Mouse (Mus musculus) hindbrain, embryonic 14.5 days (tissue): Measurements from ENCODE around the gene Odf3. TPM values are rescaled to one million over a fixed set of nuclear protein-coding genes. Genes with fewer than 3 reads are reported as not detected.

ENCODE experiments used
- ATAC-seq: fragments of 200-750 bp; cut with Nextera tagmentation; 2 replicates; pipeline ENCODE4 v1.8.0; 2017; ENCODE audit warnings: moderate number of reproducible peaks, mild to moderate bottlenecking, moderate TSS enrichment, moderate library complexity; ENCODE audit not compliant: low FRiP score
- DNase-seq: peaks from one replicate; pipeline ENCODE4 v3.0.0-alpha.2; 2015; ENCODE audit warnings: low spot score
- H3K27ac ChIP-seq: fragments of 300-500 bp; sonication (generic); 2 replicates; pipeline ENCODE4 v1.5.1; 2014; ENCODE audit warnings: mild to moderate bottlenecking, moderate library complexity
- H3K27me3 ChIP-seq: fragments of 300-500 bp; sonication (generic); 2 replicates; pipeline ENCODE4 v1.6.1; 2014; ENCODE audit warnings: mild to moderate bottlenecking, low read length, mixed read lengths; ENCODE audit not compliant: control insufficient read depth, insufficient read depth
- H3K36me3 ChIP-seq: fragments of 300-500 bp; sonication (generic); replicated peaks from 2 replicates; pipeline ENCODE4 v1.6.1; 2014; ENCODE audit not compliant: control insufficient read depth, insufficient read depth
- H3K4me1 ChIP-seq: fragments of 300-500 bp; sonication (generic); replicated peaks from 2 replicates; pipeline ENCODE4 v1.6.1; 2014; ENCODE audit warnings: antibody characterized with exemption, low read length, mixed read lengths; ENCODE audit not compliant: control insufficient read depth, insufficient read depth
- H3K4me2 ChIP-seq: fragments of 300-500 bp; sonication (generic); replicated peaks from 2 replicates; pipeline ENCODE4 v1.6.1; 2014; ENCODE audit warnings: mild to moderate bottlenecking, moderate library complexity
- H3K4me3 ChIP-seq: fragments of 300-500 bp; sonication (generic); replicated peaks from 2 replicates; pipeline ENCODE4 v1.5.1; 2014; ENCODE audit warnings: mild to moderate bottlenecking, low read length
- H3K9ac ChIP-seq: fragments of 300-500 bp; sonication (generic); 2 replicates; pipeline ENCODE4 v1.6.1; 2014
- H3K9me3 ChIP-seq: fragments of 300-500 bp; sonication (generic); 2 replicates; pipeline ENCODE4 v1.6.1; 2016; ENCODE audit warnings: low read length; ENCODE audit not compliant: control insufficient read depth
- WGBS: fragments of 180-500 bp; shearing (Covaris S2); extraction: QIAGEN DNeasy Blood & Tissue Kit; methylation state at CpG from one replicate; pipeline ENCODE4 v1.1.7; 2014; 5-methylcytosine and 5-hydroxymethylcytosine counted together
- polyA plus RNA-seq: library from polyadenylated mRNA; unstranded; fragments of >200 nt; fragmentation: Nextera tagmentation; extraction: Ambion mirVana; gene quantifications from 2 replicates; pipeline ENCODE4 v1.2.1, GENCODE M21; 2014

The Odf3 gene
- polyA plus RNA-seq, 1 experiment from 2014 or later, result not detected

- H3K4me3 ChIP-seq, result no peak overlapping the region
- no peak overlapping the region for H3K9ac ChIP-seq
- no peak for ATAC-seq
- DNase-seq, result no peak
- no peak overlapping the region for H3K27ac ChIP-seq
- peaks cover 27% of the 10 kb centered on the region for H3K4me1 ChIP-seq
- peaks cover 48% of the 10 kb centered on the region for H3K36me3 ChIP-seq
- no peaks in the 10 kb centered on the region for H3K9me3 ChIP-seq
- H3K27me3 ChIP-seq, result no peaks in the 10 kb centered on the region
- H3K4me2 ChIP-seq, result no peak overlapping the region
- WGBS, result 95% methylated on average over 18 of the region's 18 CpGs
Observed at GRCm38 (mm10) chr7:140854483-140854882, 6.9 kb downstream of the Odf3 start.

- Histone ChIP-seq H3K27me3 (no peaks in the 10 kb centered on the region), H3K36me3 (peaks cover 54% of the 10 kb centered on the region), H3K4me2 (peak overlapping the region; percentile 83), H3K9me3 (no peaks in the 10 kb centered on the region), H3K4me1 (peaks cover 27% of the 10 kb centered on the region), H3K9ac (peak overlapping the region; percentile 97), H3K27ac (no peak overlapping the region), H3K4me3 (peak overlapping the region; percentile 83)
- ATAC-seq (no peak), DNase-seq (no peak)
- 81% methylated on average over 9 of the region's 9 CpGs for WGBS
Observed at GRCm38 (mm10) chr7:140855181-140855580, 7.6 kb downstream of the Odf3 start.

- peak within 1 kb of the TSS; percentile 97 for H3K9ac ChIP-seq
- H3K9me3 ChIP-seq, result no peaks in the 10 kb centered on the region
- H3K27me3 ChIP-seq, result no peaks in the 10 kb centered on the region
- WGBS, result 2% methylated on average over 51 of the region's 51 CpGs
- H3K4me1 ChIP-seq, result peaks cover 27% of the 10 kb centered on the region
- peak within 1 kb of the TSS; percentile 89 for H3K27ac ChIP-seq
- DNase-seq (peak; percentile 87), ATAC-seq (peak; percentile 75)
- peak within 1 kb of the TSS; percentile 83 for H3K4me2 ChIP-seq
- peaks cover 63% of the 10 kb centered on the region for H3K36me3 ChIP-seq
- peak within 1 kb of the TSS; percentile 83 for H3K4me3 ChIP-seq
Observed at GRCm38 (mm10) chr7:140855860-140856784, 8.5 kb downstream of the Odf3 start, which contains the start of gene Gm45785. Gene Gm45785, minus strand, starts transcription at chr7:140856331.

- Histone ChIP-seq H3K27me3 (no peaks in the 10 kb centered on the region), H3K9me3 (no peaks in the 10 kb centered on the region), H3K27ac (peak within 1 kb of the TSS; percentile 89), H3K36me3 (peaks cover 64% of the 10 kb centered on the region), H3K4me3 (peak within 1 kb of the TSS; percentile 83), H3K4me1 (peaks cover 27% of the 10 kb centered on the region), H3K9ac (peak within 1 kb of the TSS; percentile 97), H3K4me2 (peak within 1 kb of the TSS; percentile 83)
- DNase-seq, result peak; percentile 70
- peak; percentile 78 for ATAC-seq
- 0% methylated on average over 49 of the region's 50 CpGs for WGBS
Observed at GRCm38 (mm10) chr7:140856785-140857549, 9.4 kb downstream of the Odf3 start, which contains the start of gene Ric8a. Gene Ric8a, plus strand, starts transcription at chr7:140856957.

GRCm38 (mm10) chr7:140857550-140858505, 10.2 kb downstream of the Odf3 start, which contains the start of gene Bet1l:
Gene Bet1l, minus strand, starts transcription at chr7:140857577.
- ATAC-seq (peak; percentile 49), DNase-seq (no peak)
- Histone ChIP-seq H3K4me2 (peak within 1 kb of the TSS; percentile 83), H3K9me3 (no peaks in the 10 kb centered on the region), H3K4me1 (peaks cover 27% of the 10 kb centered on the region), H3K36me3 (peaks cover 64% of the 10 kb centered on the region), H3K4me3 (peak within 1 kb of the TSS; percentile 83), H3K9ac (peak within 1 kb of the TSS; percentile 97), H3K27me3 (no peaks in the 10 kb centered on the region), H3K27ac (peak within 1 kb of the TSS; percentile 89)
- 37% methylated on average over 40 of the region's 40 CpGs for WGBS

- no peak for ATAC-seq
- peaks cover 27% of the 10 kb centered on the region for H3K4me1 ChIP-seq
- DNase-seq, result no peak
- no peaks in the 10 kb centered on the region for H3K9me3 ChIP-seq
- peaks cover 64% of the 10 kb centered on the region for H3K36me3 ChIP-seq
- WGBS, result 94% methylated on average over 8 of the region's 8 CpGs
- H3K27ac ChIP-seq, result no peak overlapping the region
- H3K4me3 ChIP-seq, result peak overlapping the region; percentile 83
- H3K9ac ChIP-seq, result peak overlapping the region; percentile 38; the same call in 1 of the 2 replicates
- H3K4me2 ChIP-seq, result peak overlapping the region; percentile 83
- H3K27me3 ChIP-seq, result no peaks in the 10 kb centered on the region
Observed at GRCm38 (mm10) chr7:140858746-140859145, 11.1 kb downstream of the Odf3 start.

- 73% methylated on average over 6 of the region's 6 CpGs for WGBS
Observed at GRCm38 (mm10) chr7:140859997-140860396, 12.4 kb downstream of the Odf3 start.

GRCm38 (mm10) chr7:140860728-140861127, 13.1 kb downstream of the Odf3 start:
- no peak overlapping the region for H3K27ac ChIP-seq
- no peaks in the 10 kb centered on the region for H3K9me3 ChIP-seq
- H3K4me2 ChIP-seq, result no peak overlapping the region
- H3K27me3 ChIP-seq, result no peaks in the 10 kb centered on the region
- H3K4me1 ChIP-seq, result peaks cover 19% of the 10 kb centered on the region
- DNase-seq, result no peak
- no peak overlapping the region for H3K4me3 ChIP-seq
- peaks cover 71% of the 10 kb centered on the region for H3K36me3 ChIP-seq
- WGBS, result 89% methylated on average over 5 of the region's 5 CpGs
- no peak overlapping the region for H3K9ac ChIP-seq
- ATAC-seq, result no peak

More at GRCm38 (mm10) chr7:140859997-140860396, 12.4 kb downstream of the Odf3 start:
- Histone ChIP-seq H3K9me3 (no peaks in the 10 kb centered on the region), H3K36me3 (peaks cover 65% of the 10 kb centered on the region), H3K9ac (no peak overlapping the region), H3K4me2 (no peak overlapping the region), H3K27me3 (no peaks in the 10 kb centered on the region), H3K4me3 (no peak overlapping the region), H3K4me1 (peaks cover 25% of the 10 kb centered on the region), H3K27ac (no peak overlapping the region)
- ATAC-seq, result no peak
- no peak for DNase-seq
